Mouse (Mus musculus) retina, adult 2 months (tissue): ENCODE data around the gene P2rx5.

Source experiments
- DNase-seq: peaks from one replicate; pipeline ENCODE4 v3.0.0-alpha.2; 2012; ENCODE audit warnings: low read depth, low spot score

P2rx5 gene

DNA sequence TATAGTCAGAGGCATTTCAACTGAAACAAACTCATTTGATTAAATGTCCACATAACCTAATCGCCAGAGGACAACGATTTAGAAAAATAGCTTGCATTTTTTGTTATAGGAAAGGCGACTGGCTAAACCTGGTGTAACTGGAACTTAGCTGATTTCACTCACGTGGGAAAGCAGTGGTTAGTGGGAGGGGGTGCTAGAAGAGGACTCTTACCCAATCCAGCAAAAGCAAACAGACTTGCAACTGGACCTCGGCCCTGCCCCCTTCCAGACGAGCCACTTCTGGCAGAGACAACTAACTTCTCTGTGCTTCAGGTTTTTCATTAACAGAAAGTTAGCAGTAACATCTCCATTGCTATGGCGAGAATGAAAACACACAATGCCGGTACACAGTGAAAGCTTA is 15.4 kb downstream of the P2rx5 start:
- no peak for DNase-seq

DNA sequence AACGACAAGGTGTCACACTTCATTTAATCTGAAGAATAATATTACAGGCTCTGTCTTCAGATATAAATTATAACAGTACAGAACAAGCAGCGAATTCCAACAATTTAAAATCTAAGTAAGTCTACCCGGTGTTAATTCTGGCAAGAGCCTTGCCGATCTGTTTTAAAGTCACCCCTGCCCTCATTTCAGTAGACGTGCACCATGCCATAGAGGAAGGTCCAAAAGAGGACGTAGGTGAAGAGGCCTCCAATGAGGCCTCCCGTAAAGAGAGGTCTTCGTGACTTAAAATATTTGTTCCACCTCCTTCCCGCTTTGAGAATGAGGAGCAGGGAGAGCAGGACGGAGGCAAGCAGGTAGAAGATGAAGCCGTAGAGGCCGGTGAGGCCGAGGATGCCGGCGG is 16.0 kb downstream of the P2rx5 start:
- no peak for DNase-seq

DNA sequence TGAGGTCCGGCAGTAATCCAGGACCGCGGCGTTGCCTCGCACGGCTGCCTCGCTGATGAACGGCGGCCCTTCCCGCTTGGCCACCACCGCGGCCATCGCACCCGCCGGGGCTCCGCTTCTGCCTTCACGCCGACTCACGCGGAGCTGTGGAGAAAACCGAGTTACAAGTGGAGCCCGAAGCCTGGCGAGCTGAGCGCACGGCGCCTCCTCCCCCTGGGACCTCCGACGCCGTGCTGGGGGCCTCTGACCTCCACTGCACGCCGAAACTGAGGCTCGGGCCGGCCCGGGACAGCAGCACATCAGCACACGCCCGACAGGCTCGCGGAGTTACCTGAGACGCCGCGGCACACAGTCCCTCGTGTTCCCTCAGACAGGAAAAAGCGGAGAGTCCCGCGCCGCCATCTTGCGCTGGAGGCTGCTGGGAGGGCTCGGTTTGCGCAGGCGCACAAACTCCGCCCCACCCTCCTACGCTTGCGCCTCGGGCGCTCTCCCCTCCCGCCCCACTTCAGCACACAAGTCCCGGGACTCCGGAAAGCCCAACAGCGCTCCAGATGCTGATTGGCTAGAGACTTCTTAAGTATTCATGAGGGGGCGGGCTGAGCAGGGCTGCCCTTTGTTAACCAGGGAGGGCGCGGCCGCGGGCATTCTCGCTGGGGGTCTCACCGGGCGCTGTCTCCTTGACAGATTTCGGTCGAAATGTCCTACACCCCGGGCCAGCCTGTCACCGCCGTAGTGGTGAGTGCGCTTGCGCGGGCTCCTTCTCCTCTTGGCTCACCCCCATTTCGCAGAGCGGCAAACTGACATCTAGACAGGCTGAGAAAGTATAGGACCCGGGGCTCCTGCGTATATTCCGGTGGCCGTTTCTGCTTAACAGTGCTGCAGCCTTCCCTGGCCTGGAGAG is 16.6 kb downstream of the P2rx5 start, which contains the start of the genes Emc6 and Tax1bp3:
Emc6 (minus strand) TSS at position 430 of the 901 bp plus-strand sequence.
Tax1bp3 (plus strand) TSS at position 476 of the 901 bp plus-strand sequence.
- DNase-seq, result peak; percentile 94

GRCm38 (mm10) chr11:73177509-73177875 is 17.3 kb downstream of the P2rx5 start:
- DNase-seq, result no peak

DNA sequence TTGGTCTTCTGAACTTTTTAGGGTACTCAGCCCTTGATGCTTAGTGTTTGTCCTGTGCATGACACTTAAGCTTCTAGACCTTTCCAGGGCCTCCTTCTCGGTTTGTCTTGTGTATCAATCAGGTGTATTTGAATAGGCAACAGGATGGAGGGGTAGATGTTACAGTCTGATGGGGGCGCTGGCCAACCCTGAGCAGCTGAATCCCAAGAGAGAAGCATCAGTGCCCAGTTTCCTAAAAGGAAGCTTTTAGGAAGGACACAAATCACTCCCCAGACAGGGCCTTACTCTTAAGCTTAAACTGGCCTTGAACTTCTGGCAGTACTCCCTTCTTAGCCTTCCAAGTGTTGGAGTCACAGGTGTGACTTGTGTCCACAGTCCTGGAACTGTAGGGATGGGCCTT is 17.7 kb downstream of the P2rx5 start:
- DNase-seq, result no peak

DNA sequence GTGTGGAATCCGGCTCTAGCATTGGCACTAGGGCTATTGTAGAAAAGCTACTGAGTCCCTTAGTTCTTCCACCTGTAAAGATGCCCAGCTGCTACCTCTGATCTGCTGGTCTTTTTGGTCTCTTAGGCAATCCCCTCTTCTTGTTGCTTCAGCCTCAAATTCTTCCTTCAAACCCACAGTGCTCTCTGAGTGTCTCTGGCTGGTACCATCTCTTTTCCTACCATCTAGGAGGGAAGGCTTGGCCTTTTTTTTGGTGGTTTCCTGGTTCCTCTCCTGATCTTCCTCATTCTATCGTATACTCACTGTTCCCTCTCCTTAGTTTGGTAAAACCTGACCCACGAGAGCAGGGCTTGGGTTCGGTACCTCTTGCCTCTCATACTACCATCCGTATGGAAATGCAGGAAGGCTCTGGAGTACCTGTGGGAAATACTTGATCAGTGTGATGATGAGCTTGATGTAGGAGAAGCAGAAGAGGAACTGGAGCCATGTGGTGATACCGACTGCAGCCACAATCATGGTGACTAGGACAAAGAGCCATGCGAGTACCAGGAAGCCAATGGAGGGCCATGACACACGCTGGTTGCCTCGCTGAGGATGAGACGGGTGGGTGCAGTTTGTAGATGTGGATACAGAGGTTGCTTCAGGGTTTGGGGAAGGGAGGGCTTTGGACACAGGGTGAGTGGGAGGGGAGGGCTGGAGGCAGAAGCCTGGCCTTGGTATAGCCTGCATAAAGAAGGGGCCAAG is 25.8 kb downstream of the P2rx5 start:
- DNase-seq, result no peak

GRCm38 (mm10) chr11:73187231-73187630 is 27.0 kb downstream of the P2rx5 start:
- DNase-seq, result no peak

DNA sequence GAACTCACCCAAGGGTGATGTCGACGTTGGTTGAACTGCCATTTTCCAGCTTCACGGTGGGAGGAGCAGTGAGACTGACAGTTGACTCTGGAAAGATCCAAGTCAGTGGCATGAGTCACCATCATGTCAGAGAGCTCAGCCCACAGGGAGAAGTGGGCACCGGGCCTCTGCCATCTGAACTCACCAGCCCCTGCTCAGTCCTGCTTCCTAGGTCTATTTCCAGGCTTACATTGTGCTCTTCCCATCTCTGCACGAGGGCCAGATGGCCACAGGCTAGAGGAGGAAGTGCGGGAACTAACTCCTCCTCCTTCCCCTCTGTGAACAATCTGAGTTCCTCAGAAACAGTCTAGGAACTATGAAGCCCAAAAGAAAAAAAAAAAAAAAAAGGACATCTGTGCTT is 32.8 kb downstream of the P2rx5 start:
- no peak for DNase-seq

DNA sequence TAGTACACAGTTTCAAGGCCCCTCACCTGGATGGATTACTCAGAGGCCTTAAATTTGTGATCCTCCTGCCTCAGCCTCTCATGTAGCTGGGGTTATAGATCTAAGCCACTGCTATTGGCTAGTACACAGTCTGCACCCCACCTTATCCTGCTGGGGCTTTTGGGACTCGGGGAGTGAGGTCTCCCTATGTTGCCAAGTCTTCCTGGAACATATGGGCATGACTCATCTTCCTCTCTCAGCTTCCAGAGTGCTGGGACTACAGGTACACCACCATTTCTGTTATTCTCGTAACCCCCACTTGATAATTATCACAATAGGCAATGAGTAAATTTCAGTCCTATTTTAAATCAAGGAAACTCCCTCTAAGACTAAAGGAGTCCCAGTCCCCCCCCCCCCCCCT is 34.2 kb downstream of the P2rx5 start:
- DNase-seq, result no peak

DNA sequence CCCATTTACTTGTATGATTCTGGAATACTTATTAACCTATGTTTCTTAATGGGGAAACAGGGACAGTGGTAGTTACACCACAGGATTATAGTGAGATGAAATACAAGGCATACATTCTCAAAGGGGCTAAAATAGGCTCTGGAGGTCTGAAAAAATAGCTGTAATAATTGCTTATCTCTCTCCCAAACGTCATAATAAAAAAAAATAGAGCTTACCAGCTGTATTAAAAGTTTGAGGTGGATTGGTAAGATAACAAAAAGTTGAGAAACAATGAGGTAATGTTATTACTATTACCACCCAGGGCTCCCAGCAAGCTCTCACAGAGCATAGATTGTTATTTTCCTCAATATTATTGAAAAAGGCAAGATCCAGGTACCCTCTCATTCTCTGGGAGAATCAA is 38.0 kb downstream of the P2rx5 start:
- no peak for DNase-seq

DNA sequence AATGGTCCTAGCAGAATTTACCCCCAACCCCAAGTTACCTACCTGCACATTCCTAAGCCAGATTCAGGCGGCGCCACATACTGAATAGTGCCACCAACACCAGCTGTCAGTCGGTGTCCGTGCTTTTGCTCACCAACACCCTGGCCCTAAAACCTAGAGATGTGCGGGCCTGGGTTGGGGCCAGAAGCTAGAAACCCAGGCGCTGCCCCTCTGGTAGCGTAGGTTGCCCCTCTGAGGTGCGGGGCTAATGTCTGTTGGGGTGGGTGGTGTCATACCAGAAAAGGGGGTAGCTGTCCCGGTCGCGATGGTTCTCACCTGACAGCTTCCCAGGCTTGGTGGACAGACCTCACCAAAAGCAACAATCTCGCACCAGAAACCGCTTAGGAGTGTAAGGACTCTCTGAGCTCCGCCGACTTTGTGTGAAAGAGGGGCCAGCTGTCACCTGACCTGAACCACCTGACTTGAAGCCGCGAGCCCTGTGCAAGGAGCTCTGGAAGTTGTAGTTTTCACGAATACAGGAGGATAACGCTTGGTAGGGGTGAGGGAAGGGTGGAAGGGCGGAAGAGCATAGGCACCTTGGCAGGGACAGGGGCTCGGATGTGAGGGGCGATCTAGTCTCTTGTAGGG is 38.5 kb downstream of the P2rx5 start, which contains the start of gene Ctns:
Ctns (minus strand) TSS at position 440 of the 627 bp plus-strand sequence.
- peak; percentile 81 for DNase-seq

GRCm38 (mm10) chr11:73199230-73199712 is 39.0 kb downstream of the P2rx5 start, which contains the start of gene Shpk:
Gene Shpk (plus strand): TSS chr11:73199460.
- DNase-seq, result peak; percentile 85

GRCm38 (mm10) chr11:73199879-73200278 is 39.7 kb downstream of the P2rx5 start:
- DNase-seq, result no peak

GRCm38 (mm10) chr11:73201021-73201420 is 40.8 kb downstream of the P2rx5 start:
- no peak for DNase-seq

DNA sequence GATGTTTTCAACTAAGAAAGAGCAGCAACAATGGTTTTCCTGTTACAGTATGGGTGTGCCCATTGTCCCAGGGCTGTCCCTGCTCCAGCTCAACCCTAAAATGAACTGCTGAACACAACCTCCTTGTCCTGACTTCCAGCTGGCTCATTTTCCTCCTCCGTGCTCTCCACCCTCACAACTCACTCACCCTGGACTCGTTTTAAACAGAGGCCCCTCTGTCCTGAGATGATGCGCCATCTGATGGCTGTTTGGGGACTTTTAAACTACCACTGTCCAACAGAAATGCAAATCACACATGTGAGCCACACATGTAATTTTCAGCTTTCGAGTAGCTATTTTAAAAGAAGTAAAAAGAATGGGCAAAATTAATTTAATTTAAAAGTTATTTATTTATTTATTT is 41.4 kb downstream of the P2rx5 start:
- no peak for DNase-seq

- DNase-seq, result no peak
Observed at GRCm38 (mm10) chr11:73203895-73204294, 43.7 kb downstream of the P2rx5 start.

DNA sequence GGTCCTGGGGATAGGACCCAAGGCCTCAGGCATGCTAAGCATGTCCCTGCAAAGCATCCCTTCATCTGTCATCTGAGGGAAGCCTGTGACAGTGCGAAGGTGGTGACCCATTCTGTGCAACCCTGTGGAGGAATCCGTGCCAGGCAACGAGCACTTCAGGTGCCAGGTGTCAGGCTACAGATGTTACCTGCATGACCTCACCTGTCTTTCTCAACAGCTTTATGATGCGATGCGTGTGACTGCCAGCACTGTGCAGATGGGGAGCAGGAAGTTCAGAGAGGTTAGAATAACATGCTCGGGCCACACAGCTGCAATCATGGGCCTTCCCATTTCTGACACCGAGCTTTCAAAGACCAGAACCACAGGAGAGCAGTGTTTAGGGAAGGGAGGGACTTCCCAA is 45.0 kb downstream of the P2rx5 start:
- no peak for DNase-seq

DNA sequence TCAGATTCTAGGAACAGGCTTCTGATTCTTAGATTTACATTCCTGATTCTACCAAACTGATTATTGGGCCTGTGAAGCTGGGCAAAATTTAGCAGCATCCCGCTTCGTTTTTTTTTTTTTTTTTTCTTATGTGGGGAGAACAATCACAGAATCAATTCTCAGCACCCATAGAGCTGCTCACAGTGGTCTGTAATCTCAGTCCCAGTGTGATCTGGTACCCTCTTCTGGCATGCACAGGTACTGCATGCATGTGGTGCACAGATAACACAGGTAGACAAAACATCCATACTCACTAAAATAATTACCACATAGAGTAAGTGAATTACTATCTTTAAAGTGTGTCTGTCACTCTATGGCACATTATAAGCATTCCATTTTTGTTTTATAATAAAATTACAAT is 47.4 kb downstream of the P2rx5 start:
- DNase-seq, result no peak

DNA sequence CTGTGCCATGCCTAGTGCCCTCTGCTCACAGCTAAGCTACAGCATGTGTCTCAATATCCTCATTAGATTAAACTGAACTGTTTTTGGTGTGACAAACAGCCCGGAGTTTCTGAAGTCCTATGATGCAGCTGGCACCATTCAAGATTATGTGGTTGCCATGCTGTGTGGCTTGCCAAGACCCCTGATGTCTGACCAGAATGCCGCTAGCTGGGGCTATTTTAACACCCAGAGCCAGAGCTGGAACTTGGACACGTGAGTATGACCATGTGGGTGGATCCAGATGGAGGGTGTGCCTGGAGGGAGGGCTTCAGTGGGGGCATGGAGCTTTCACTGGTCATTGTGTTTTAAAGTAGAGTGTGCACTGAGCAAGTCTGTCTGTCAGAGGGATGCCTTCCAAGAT is 53.7 kb downstream of the P2rx5 start:
- no peak for DNase-seq

DNA sequence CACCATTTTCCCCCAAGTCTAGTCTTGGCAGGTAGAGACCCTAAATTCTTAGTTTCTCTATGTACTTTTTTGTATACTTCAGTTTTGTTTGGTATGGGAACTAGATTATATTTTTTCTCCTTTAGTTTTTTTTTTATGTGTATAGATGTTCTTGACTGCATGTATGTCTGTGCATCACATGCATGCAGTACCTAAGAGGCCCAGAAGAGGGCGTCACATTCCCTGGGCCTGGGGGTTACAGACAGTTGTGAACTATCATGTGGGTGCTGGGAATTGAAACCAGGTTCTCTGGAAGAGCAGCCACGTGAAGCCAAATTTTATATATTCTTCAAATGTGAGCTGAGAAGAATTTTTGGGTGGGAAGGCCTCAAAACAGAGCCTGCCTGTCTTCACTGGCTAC is 59.5 kb downstream of the P2rx5 start:
- DNase-seq, result no peak

DNA sequence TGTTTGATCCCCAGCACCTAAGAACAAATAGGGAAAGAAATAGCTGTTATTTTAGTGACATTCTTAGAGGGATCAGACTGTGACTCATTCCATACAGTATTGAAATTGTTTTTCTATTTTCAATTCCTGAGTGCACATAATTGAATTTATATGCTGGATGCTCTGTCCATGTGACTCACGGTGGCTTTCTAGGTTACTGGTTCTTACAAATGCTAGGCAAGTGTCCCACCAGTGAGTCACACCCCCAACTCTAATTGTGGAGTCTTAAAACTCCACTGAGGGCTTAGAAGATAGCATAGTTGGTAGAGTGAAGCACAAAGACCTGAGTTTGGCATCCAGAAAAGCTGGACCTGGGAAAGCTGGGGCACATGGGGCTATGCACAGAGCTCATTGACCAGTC is 60.4 kb downstream of the P2rx5 start:
- DNase-seq, result no peak
